Mouse (Mus musculus) olfactory bulb, adult 2 months (tissue): ENCODE measurements around the gene Foxn1.

ENCODE experiments used
- CTCF ChIP-seq: fragments of 200-500 bp; IDR thresholded peaks from 2 replicates; pipeline ENCODE4 v1.5.1; 2012; ENCODE audit warnings: low read depth, mild to moderate bottlenecking, low read length, moderate library complexity; ENCODE audit not compliant: insufficient read depth
- POLR2A ChIP-seq: fragments of 200-500 bp; IDR thresholded peaks from 2 replicates; pipeline ENCODE4 v1.6.1; 2012; ENCODE audit warnings: mild to moderate bottlenecking, low read depth, low read length, moderate library complexity; ENCODE audit not compliant: insufficient read depth

GRCm38 (mm10) chr11:78332676-78333075, 53.7 kb downstream of the Foxn1 start:
- TF ChIP-seq CTCF (no peak), POLR2A (no peak)
